Mouse (Mus musculus): ENCODE measurements around the gene Arhgef7.
A peak's percentile ranks its signal among the peaks of the same experiment; 100 is the strongest.

The Arhgef7 gene

GRCm38 (mm10) chr8:11717194-11717593 lies 10.3 kb upstream of the Arhgef7 start:
- no peak for DNase-seq (ENCODE audit: low spot score)

GRCm38 (mm10) chr8:11727273-11727650 lies 259 bp upstream of the Arhgef7 start:
- DNase-seq (ENCODE audit: low spot score): no peak

DNA sequence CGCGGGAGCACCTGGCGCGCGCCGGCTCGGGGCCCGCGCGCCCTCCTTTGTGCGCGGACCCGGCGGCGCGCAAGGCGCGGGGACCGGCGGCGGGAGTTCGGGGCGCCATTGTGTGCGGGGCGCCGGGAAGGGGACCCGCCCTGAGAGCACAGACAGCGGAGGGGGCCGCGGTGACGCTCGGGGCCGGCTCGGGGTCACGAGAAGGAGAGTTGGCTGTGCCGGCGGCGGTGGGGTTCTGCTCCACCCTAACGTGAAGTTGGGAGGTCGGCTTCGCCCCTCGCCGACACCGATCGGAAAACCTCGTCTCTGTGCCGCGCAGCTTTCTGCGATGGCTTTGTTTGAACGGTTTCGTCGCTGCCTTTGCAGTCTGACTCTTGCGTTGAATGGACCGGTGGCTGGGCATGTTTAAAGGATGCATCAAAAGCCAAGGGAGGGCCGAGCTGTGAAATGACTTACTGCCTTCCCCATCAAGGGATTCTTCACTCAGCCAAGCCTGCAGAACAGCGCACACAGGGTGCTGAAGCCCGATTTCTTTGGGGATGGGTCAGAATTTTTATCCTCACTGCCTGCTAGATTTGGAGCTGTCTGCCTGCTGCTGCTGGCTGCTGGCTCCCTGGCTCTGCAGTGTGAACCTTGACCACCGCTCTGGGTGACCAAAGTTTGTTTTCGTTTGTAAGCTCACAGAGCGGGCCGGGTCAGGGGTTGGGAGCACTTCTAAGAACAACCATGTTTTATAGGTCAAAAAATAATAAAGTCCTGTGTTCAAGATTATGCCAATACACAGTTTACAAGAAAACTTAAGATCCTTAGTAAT lies 1.2 kb downstream of the Arhgef7 start:
- no peak for DNase-seq (ENCODE audit: low spot score)

DNA sequence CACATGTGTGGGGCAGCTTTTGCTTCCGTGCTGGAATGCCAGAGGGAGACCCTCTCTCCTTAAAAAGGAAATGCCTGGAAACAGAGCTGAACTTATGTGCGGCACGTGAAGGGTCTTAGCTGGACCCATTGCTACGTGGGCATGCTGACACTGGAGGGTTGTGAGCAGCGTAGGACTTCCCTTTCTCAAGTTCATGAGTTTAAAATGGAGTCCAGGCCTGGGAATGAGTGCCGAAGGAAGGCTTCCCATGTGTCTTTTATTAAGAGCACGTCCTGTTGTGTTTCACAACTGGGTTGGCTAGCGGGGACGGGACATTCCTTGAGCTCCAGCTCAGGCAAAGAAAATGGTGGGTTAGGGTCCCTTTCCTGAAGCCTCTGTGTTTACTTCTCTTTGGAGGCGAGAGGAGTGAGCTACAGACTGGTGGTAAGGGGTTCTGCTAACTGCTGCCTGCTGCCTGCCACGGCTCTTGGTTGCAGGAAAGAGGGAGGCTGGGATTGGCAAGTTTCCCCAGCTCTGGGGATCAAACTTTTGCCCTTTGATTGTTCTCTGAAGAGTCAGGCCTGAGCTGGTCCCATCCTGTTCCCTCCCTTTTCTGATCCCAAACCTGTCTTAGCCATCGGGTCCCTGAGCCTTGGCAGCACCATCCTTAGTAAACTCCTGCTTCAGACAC lies 2.9 kb downstream of the Arhgef7 start:
- no peak for DNase-seq (ENCODE audit: low spot score)

DNA sequence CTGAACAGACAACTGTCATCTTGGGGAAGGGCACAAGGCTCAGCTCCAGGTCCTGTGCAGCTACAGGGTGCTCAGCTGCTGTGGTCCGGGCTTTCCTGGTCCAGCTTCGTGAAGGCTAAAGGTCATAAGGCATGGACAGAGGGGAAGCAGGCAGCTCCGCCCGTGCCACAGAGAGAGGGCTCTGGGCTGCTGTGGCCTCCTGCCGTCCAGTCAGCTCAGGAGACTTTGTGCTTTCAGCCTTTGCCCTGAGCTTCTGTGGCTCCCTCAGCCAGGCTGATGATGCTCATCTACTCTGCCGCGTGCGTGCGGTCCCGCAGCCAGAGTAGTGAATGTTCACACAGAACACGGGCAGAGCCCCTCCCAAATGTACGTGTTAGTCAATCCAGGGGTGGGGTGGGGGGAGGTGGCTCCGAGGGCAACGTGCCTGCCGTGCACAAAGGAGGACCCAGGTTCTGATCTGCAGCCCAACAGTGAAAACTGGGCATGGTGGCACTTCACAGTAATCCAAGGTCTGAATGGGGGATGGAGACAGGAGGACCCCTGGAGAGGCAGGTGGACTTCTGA lies 8.2 kb downstream of the Arhgef7 start:
- DNase-seq (ENCODE audit: low spot score): no peak

DNA sequence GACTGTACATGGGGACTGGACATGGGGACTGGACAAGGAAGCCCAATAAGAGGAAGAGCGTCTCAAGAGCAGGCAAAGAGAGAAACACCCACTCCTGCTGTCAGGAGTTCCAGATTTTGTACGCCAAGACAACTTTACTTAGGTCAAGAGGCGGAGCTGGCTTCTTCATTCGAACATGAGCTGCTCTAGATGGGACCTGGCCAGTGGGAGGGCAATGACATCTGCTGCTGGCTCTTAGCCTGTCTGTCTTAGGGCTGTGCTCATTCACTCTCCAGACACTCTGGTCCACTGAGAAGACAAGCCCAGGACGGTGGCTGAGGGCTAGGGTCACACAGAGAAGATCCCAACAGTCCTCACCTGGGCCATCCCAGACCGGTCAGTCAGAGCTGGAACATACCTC lies 9.6 kb downstream of the Arhgef7 start:
- DNase-seq (ENCODE audit: low spot score): no peak

- DNase-seq (ENCODE audit: low spot score): no peak
These were observed 11.6 kb downstream of the Arhgef7 start for GRCm38 (mm10) chr8:11739082-11739481.

DNA sequence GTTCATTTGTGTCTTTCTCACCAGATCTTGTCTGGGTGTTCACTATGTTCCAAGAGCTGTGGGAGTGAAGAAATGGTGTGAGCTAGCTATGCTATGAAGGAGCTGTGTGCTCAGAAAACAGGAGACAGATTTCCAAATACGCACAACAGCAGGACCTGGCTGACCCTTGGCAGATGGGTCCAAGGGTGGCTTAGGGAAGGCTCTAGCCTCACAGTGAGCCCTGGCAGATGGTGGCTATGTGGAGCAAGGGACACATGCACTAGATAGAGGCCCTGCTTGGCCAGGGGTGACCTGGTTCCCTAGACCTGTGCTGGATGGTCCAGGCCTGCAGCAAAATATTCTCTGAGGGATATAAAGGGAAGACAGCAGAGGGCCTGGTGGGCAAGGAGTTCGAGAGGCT lies 13.3 kb downstream of the Arhgef7 start:
- DNase-seq (ENCODE audit: low spot score): no peak

DNA sequence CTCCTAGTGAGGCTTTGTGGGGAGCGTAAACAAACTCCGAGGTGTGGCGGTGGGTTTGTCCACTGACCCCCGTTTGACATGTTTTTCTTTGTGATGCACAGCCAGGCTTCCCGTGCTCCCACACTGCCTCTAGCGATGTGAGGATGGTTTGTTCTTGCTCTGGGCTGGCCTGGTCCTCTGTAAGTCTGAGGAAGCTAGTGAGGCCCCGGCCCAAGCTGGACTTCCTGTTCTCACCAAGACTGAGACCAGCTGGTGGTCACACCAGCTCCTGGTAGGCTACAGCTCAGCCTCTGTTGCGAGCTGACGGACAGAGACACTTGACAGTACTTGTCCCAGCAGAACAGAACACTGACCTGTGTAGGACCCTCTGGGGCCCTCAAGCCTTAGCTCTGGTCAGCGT lies 16.1 kb downstream of the Arhgef7 start:
- DNase-seq (ENCODE audit: low spot score): no peak

GRCm38 (mm10) chr8:11746850-11747600 lies 19.5 kb downstream of the Arhgef7 start:
- DNase-seq (ENCODE audit: low spot score): no peak

- no peak for DNase-seq (ENCODE audit: low spot score)
These were observed 22.0 kb downstream of the Arhgef7 start for GRCm38 (mm10) chr8:11749472-11749871.

DNA sequence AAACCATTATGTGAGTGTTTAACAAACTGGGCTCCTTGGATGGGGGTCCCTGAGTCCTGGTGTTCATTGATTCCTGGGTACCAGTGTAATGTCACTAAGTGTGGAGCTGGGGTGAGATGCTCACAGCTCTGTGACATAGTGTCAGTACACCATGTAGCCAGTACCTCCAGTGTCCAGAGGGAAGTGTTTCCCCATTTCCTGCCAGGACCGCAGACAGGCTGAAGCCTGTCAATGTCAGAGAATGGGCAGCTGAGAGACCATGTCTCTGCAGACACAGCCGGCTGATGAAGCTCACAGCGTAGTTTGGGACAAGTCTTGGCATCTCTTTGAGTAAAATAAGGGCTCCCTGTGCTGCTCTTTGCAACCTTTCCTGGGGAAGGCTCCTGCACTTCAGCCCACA lies 24.8 kb downstream of the Arhgef7 start:
- DNase-seq (ENCODE audit: low spot score): no peak

- DNase-seq (ENCODE audit: low spot score): no peak
These were observed 25.8 kb downstream of the Arhgef7 start for GRCm38 (mm10) chr8:11753155-11753941.

DNA sequence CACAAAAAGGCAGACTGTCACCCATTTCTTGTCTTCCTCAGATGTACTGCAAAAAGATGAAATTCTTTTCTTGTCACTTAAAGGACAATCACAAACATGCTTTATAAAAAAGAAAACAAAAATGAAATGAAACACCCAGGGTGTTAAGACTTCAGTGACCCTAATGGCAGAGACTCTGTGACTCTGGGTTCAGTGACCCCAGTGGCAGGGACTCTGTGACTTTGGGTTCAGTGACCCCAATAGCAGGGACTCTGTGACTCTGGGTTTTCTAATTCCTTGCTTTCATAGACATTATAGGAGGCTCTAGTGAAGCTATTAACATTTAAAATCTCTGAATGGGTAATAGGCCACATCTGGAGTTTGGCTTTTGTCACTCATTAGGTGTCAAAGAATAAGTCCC lies 27.2 kb downstream of the Arhgef7 start:
- no peak for DNase-seq (ENCODE audit: low spot score)

GRCm38 (mm10) chr8:11755873-11756272 lies 28.4 kb downstream of the Arhgef7 start:
- DNase-seq (ENCODE audit: low spot score): peak; percentile 43

DNA sequence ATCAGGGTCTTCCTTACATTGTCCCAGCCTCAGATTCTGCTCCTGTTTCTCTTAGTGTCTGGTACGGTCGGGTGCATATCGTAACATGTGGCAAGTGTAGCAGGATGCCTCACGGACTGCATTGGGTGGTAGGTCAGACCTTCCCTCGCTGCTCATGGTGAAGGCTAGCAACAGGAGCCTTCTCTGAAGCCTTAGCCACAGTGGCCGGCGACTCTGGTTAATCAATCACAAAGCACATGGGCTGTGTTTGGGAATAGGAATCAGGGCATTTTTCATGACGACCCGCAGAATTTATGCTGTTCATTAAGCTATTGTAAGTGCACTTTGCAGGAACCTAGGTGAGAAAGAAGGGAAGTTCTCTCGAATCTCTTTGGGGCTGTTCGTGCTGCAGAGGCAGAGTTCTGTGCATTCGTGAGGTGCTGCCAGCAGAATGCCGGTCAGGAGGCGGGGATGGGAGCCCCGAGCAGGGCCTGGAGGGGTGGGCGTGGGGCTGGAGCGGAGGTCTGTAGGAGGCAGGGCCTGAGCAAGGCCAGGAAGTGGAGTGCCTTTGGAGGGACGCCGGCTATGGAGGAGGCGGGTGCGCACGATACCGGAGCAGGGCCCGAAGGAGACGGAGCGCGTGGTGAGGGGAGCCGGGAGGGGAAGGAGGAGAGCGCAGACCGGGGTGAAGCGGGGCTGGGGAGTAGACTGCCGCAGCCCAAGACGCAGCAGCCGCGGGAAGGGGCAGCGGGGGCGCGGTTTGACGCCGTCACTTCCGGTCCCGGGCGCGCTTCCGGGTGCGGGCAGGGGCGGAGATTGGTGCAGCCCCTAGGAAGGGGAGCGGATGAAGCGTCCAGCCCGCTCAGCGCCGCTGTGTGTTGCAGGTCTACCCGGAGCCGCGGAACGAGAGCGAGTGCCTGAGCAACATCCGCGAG lies 30.3 kb downstream of the Arhgef7 start:
- peak; percentile 91 for DNase-seq (ENCODE audit: low spot score)

GRCm38 (mm10) chr8:11758482-11759281 lies 31.2 kb downstream of the Arhgef7 start:
- DNase-seq (ENCODE audit: low spot score): peak; percentile 36

DNA sequence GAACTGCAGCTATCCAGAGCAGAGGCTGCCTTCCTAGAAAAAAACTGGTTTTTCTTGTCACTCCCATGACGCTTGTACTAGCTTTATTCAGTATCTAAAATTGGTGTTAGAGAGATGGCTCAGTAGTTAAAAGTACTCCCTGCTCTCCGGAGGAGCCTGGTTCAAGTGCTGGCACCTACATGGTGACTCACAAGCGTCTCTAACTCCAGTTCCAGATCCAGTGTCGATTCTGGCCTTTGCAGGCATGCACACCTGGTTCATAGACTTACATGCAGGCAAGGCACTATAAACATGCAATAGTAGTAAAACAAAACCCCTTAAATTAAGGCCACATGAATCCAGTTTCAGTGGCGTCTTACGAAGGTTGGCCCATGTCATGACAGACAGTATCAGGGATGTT lies 34.0 kb downstream of the Arhgef7 start:
- DNase-seq (ENCODE audit: low spot score): no peak

- no peak for DNase-seq (ENCODE audit: low spot score)
These were observed 34.5 kb downstream of the Arhgef7 start for GRCm38 (mm10) chr8:11762048-11762447.

DNA sequence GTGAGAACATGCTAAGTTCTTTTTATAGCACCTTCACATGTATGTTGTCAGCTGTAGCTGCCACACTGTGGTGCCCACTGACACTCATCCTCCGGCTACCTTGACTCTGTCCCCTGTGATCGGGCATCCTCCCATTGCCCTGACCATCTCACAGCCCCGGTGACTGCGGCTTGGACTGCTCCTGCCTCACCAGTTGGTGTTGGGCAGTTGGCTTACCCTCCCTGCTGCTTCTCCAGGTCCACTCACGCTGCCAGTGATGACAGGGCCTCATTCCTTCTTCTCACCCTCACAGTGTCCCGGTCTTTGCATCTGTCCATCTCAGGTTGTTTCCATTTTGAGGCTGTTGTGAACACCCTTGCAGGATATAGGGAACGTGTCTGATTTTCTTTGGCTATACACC lies 35.3 kb downstream of the Arhgef7 start:
- DNase-seq (ENCODE audit: low spot score): no peak

Measured in testis, postnatal 14 days (tissue).